Mouse (Mus musculus): ENCODE data around the gene Syce2. TPM values are rescaled to one million over a fixed set of nuclear protein-coding genes. Genes with fewer than 3 reads are reported as not detected.

Syce2 gene
- polyA plus RNA-seq, 1 experiment: 5.2 TPM

- DNase-seq (ENCODE audit: extremely low spot score in 1 of 2, low spot score in 1 of 2): no peak
Observed at GRCm38 (mm10) chr8:84841514-84841913, 30.4 kb upstream of the Syce2 start.

- no peak for DNase-seq (ENCODE audit: extremely low spot score in 1 of 2, low spot score in 1 of 2)
Observed at GRCm38 (mm10) chr8:84844397-84845070, 27.4 kb upstream of the Syce2 start.

GRCm38 (mm10) chr8:84845355-84846093 is 26.4 kb upstream of the Syce2 start:
- DNase-seq (ENCODE audit: extremely low spot score in 1 of 2, low spot score in 1 of 2): peak in 1 of 2 experiments; percentile 48

- DNase-seq (ENCODE audit: extremely low spot score in 1 of 2, low spot score in 1 of 2): no peak
Observed at GRCm38 (mm10) chr8:84846094-84846721, 25.7 kb upstream of the Syce2 start.

- DNase-seq (ENCODE audit: extremely low spot score in 1 of 2, low spot score in 1 of 2): peak; percentile 100
Observed at GRCm38 (mm10) chr8:84846722-84847572, 25.0 kb upstream of the Syce2 start, which contains the start of gene Calr. Calr (minus strand) TSS chr8:84846934.

GRCm38 (mm10) chr8:84847684-84848435 is 24.1 kb upstream of the Syce2 start:
- no peak for DNase-seq (ENCODE audit: extremely low spot score in 1 of 2, low spot score in 1 of 2)

GRCm38 (mm10) chr8:84856434-84856833 is 15.5 kb upstream of the Syce2 start:
- no peak for DNase-seq (ENCODE audit: extremely low spot score in 1 of 2, low spot score in 1 of 2)

GRCm38 (mm10) chr8:84856864-84857441 is 15.0 kb upstream of the Syce2 start, which contains the start of gene Farsa:
Farsa (plus strand) TSS chr8:84856989.
- DNase-seq (ENCODE audit: extremely low spot score in 1 of 2, low spot score in 1 of 2): peak; percentile 80 to 97

GRCm38 (mm10) chr8:84872309-84872965 is 526 bp downstream of the Syce2 start:
- no peak for DNase-seq (ENCODE audit: extremely low spot score in 1 of 2, low spot score in 1 of 2)

- DNase-seq (ENCODE audit: extremely low spot score in 1 of 2, low spot score in 1 of 2): no peak
Observed at GRCm38 (mm10) chr8:84873016-84873415, 1.1 kb downstream of the Syce2 start.

- no peak for DNase-seq (ENCODE audit: extremely low spot score in 1 of 2, low spot score in 1 of 2)
Observed at GRCm38 (mm10) chr8:84874339-84874738, 2.4 kb downstream of the Syce2 start.

GRCm38 (mm10) chr8:84877297-84878035 is 5.6 kb downstream of the Syce2 start:
- no peak for DNase-seq (ENCODE audit: extremely low spot score in 1 of 2, low spot score in 1 of 2)

- DNase-seq (ENCODE audit: extremely low spot score in 1 of 2, low spot score in 1 of 2): no peak
Observed at GRCm38 (mm10) chr8:84878915-84879314, 7.0 kb downstream of the Syce2 start.

- DNase-seq (ENCODE audit: extremely low spot score in 1 of 2, low spot score in 1 of 2): no peak
Observed at GRCm38 (mm10) chr8:84884728-84885127, 12.8 kb downstream of the Syce2 start.

GRCm38 (mm10) chr8:84888280-84888679 is 16.4 kb downstream of the Syce2 start:
- no peak for DNase-seq (ENCODE audit: extremely low spot score in 1 of 2, low spot score in 1 of 2)

GRCm38 (mm10) chr8:84889141-84889540 is 17.2 kb downstream of the Syce2 start:
- DNase-seq (ENCODE audit: extremely low spot score in 1 of 2, low spot score in 1 of 2): no peak

- DNase-seq (ENCODE audit: extremely low spot score in 1 of 2, low spot score in 1 of 2): no peak
Observed at GRCm38 (mm10) chr8:84892993-84893708, 21.2 kb downstream of the Syce2 start.

GRCm38 (mm10) chr8:84893709-84894134 is 21.8 kb downstream of the Syce2 start, which contains the start of gene Gcdh:
Gcdh (minus strand) TSS chr8:84893921.
- peak; percentile 94 to 97 for DNase-seq (ENCODE audit: extremely low spot score in 1 of 2, low spot score in 1 of 2)
